Mouse (Mus musculus) testis, postnatal 14 days (tissue): ENCODE data around the gene Bag6.

Source experiments
- DNase-seq: peaks from one replicate; pipeline ENCODE4 v3.0.0; 2021; ENCODE audit warnings: low spot score

Bag6 gene

DNA sequence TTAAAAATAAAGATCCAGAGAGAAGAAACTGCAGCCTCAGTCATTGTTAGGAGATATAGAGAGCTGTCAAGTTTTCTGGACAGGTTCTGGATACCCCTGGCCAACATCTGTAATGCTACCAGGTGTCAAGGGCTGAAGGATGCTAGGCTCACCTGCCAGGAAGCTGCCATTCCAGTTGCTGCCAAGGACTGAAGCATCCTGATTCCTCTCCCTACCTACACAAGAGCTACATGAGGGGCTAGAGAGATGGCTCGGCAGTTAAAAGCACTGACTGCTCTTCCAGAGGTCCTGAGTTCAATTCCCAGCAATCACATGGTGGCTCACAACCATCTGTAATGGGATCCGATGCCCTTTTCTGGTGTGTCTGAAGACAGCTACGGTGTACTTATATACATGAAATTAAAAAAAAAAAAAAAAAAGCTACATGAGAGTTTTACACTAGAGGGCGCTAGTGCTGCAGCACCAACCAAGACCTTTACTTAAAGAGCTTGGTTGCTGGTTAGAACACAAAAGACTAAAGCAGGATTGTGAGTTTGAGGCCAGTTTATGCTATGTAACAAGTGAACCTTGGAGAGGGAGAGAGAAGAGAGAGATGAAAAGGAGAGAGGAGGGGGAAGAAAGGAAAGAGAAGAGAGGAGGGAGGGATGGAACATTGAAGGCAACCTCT is 33.7 kb downstream of the Bag6 start:
- no peak for DNase-seq

DNA sequence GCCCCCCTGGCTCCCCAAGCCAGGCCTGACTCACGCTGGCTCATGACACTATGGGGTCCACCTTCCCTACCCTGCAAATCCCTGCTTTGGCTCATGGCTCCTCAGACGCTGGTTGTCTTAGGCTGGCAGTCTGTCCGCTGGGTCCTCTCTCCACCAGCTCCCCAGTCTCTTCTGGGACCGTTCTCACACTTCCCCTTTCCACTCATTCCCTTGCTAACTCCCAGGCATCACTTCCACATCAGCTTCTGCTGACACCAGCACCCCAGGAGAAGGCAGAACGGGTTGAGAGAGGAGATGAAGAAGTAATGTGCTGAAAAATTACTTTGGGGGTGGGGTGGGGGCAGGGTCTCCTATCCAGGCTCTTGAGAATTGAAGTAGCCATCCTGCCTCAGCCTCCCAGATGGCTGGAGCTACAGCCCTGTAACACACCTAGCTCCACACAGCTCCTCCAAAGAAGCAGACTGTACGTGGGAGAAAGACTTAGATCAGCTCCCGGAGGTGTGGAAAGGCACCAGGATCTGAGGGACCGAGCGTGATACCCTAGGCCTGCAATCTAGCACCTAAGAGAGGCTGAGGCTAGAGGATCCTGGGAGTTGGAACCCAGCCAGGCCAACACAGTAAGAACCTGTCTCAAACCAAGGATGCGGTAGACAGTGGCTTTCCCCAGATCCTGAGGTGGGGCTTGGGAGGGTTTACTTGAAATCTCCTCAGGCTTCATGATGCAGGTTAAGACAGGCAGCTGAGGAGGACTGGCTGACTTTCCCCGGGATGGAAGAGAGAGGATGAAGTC is 37.7 kb downstream of the Bag6 start:
- no peak for DNase-seq

DNA sequence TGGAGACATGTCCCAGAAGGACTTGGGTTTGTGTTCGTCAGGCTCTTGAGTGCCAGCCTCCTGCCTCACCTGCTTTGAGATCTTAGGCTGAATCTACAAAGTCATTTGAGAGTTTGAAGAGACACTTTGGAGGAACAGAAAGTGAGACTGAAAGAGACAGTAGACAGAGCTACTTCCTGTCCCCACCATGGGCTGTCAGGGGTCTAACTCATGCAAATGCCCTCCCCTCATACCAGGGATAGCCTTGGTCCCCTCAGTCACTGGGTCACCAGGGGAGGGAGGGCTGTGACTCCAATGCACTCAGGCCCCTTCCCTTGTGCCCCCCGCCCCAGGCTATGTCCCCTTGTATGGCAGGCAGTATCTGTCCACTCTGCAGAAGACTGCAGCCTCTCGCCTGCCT is 38.4 kb downstream of the Bag6 start:
- no peak for DNase-seq

DNA sequence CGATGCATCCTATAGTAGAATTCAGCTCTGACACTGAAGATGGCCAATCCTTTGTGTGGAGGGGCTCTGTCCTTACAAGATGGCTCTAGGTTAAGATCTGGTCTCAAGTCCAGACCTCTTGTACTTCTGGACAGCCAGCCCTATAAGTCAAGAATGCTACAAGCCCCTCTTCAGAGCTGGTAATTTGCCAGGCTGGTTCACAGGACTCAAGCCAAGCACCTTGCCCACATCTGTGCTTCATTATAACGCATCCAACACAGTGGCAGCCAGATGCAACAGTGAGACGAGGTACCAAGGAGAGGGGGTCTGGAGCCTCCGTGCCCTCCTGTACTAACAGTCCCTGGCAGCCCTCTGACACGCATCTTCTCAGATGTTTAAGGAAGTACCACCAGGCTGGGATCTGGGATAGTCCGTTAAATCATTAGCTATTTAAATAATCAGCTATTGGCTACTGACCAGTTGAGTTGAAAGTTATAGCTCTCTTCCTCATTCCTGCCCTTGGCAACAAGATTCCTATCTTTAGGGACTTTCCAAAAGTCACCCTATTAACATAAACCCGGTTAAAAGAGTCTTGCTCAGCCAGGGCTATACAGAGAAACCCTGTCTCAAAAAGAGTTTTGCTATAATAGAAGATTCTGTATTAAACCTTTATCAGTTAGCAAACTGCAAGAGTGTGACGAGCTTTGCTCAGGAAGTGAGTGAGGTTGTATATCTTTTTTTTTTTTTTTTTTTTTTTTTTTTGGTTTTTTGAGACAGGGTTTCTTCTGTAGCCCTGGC is 39.4 kb downstream of the Bag6 start:
- DNase-seq, result no peak

DNA sequence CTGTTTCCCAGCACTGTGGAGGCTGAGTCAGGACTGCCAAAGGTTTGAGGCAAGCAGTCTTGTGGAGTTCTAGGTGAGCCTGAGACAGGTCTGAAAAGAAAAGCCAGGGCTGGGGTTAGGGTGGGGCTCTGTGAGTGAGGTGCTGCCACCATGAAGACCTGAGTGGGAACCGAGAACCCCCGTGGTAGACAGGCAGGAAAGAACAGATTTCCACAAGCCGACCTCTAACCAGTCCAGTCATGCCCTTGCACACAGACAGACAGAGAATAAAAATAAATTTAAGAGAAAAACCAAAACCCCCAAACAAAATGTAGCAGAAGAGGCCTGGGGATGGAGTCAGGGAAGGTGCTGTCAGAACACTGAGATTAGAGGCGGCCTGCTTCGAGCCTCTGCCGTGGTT is 40.4 kb downstream of the Bag6 start:
- DNase-seq, result no peak

DNA sequence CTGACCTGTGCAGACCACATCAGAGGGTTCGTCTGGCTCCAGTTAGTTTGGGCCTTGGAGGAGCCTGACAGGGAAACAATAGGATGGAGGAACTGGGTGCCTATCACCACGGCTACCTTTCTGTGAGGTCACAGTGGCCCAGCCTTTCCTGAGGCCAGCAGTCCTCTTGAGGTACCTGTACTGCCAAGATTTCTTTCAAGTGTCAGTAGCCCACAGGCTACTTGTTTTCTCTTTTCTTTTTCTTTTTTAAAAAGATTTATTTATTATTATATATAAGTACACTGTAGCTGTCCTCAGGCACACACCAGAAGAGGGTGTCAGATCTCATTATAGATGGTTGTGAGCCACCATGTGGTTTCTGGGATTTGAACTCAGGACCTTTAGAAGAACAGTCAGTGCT is 41.0 kb downstream of the Bag6 start, which contains the start of gene Aif1:
Aif1 (minus strand) TSS at position 101 of the 400 bp plus-strand sequence.
- no peak for DNase-seq

DNA sequence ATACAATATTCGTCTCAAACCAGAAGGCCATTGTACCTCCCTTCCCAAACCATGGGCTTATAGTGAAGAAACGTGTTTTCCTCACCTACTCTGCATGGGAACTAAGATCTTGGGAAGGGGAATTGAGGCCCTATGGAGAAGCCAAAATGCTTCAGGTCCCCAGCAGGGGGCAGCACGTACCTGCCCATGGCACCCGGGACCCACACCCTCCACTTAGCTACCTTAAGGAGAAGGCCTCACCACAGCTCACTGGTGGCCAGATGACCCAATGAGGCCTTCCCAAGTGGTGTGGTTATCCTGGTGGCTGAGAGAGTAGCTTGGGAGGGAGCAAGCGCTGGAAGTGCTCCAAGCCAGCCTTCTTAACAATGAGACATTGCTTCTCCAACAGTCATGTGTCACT is 43.5 kb downstream of the Bag6 start:
- DNase-seq, result no peak

DNA sequence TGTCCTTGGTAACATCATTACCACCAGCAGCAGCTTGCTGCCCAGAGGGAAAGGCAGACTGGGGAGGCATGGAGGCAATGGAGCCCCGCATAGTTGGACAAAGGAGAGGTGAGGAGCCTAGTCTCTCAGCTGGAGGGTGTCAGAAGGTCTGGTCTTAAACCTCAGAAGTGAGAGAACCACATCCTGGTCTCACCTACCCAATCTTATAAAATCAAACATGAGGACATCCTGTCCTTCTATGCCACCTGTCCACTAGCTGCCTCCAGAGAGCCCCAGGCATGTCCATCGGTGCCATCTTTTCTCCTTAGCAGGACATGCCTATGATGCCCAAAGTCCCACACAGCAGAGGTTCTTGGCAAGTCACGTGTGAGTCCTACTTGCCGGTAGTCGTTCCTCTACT is 45.1 kb downstream of the Bag6 start:
- no peak for DNase-seq

DNA sequence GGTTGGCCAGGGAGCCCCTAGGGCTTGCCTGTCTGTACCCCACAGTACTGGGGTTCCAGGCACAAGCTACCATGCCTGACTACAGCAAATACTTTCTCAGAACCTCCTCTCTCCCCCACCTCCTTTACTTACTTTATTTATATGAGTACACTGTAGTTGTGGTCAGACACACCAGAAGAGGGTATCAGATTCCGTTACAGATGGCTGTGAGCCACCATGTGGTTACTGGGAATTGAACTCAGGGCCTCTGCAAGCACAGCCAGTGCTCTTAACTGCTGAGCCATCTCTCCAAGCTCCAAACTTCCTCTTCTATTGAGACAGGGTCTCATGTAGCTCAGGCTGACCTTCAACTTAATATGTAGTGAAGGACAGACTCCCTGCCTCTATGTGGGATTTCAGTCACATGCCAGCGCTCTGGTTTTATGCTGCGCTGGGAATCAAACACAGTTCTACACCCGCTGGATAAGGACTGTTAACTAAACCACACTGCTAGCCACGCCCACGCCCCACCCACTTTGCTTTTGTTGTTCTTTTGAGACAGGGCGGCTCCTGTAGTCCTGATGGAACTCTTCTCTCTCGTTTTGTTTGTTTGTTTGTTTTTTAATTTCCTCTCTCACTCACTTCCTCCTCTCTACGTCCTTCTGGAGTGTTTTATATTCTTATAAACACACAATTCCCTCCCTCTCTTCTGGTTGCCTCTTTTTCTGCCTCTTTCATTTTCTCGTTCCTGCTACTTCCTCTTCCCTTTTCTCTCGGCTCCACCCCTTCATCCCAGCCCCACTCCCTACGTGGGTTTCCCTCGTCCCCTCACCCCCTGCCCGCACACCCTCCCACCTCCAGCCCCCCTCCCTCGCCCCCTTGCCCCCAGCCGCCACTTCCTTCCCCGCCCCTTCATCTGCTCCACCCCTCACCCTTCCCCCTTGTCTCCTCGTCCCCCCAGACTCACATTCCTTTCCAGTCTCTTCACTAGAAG is 50.9 kb downstream of the Bag6 start:
- no peak for DNase-seq

DNA sequence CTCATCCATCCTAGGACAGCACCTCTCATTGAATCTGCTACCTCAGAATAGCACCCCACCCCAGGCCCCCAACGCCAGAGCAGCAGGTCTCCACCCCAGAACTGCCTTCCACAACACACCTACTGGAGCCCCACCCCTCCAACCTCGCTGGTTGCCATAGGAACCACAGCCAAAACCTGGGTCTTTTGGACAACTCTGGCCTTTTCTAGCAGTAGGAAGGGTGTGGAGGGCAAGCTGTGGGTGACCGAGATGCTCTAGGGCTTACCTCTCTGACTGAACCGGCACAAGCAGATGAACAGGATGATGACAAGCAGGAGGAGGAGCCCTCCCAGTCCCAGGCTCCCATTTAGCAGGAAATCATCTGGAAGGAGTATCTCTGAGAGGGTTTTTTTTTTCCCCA is 51.7 kb downstream of the Bag6 start:
- no peak for DNase-seq

DNA sequence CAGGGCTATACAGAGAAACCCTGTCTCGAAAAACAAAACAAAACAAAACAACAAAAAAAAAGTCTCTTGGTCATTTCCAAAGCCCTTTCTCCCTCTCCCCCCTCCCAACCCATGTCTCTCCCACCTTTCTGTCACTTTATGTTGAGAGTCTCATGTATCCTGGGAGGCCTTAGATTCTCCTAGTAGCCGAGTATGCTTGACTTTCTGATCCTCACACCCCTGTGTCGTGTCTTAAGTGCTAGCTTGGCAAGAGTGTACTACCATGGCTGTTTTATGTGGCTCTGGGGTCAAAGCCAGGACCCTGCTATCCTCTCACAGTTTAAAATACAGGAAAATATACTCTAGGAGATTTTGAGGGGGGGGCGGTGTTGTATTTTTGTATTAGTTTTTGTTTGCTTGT is 52.4 kb downstream of the Bag6 start:
- no peak for DNase-seq

DNA sequence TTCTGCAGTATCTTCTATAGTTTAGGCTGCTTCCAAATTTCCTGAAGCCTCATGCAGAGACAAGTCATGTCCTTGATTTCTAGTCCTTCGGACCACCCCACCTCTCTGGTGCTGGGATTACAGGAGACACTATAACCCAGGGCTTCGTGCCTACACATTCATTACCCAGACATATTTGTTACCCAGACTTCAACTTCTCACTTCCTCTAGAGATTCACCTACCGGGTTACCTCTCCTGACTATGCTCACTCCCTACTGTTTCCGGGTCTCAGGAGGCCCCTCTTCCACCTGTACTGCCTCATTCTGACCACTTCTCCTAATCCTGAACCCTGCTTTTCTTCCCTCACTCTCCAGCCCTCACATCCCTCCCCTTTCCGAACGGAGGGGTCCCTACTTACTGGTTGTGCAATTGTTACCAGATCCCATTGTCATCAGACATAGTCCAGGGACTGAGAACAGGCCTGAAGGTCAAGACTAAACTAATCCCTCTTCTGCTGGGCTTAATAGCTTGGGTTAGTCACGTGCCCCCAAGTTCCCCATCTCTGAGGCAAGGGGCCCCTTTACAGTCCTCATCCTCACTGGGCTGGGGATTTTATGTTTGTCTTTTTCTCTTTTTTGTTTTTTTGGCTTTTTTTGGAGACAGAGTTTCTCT is 53.1 kb downstream of the Bag6 start, which contains the start of gene Lst1:
Lst1 (minus strand) TSS at position 481 of the 652 bp plus-strand sequence.
- no peak for DNase-seq

DNA sequence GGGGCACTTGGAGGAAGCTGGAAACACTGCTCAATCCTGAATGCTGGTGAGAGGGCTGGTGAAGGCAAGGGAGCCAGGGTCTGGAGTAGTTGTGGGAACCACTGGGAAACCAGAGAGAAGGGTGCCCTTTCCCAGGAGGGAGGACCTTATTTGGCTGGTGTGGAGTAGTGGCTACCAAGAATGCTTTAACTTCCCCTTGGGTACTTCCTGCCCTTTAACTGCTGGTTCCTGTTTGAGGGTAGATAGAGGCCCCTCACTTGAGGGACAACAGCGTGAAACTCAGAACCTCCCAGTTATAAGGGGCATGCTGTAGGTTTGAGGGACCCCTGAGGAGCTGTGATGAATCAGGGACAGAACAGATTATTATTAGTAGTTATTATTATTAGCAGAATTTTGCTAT is 54.2 kb downstream of the Bag6 start:
- DNase-seq, result no peak

DNA sequence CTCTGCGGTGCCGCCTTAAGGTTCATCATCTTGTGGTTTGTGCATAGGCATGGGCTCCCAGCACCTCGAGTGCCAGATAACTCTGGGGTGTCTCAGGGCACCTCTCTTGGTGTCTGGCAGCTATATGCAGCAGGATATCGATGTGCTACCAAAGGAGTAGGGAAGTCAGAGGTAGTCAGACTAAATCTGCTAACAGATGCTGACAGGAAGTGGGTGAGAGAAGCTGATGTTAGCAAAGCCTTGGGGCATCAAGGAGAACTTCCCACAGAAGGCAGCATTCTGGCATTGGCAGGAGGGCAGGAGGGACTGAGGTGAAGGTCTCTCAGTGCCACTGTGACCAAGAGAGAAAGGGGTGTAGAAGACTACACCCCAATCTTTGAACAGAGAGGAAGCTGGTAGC is 55.1 kb downstream of the Bag6 start:
- no peak for DNase-seq

DNA sequence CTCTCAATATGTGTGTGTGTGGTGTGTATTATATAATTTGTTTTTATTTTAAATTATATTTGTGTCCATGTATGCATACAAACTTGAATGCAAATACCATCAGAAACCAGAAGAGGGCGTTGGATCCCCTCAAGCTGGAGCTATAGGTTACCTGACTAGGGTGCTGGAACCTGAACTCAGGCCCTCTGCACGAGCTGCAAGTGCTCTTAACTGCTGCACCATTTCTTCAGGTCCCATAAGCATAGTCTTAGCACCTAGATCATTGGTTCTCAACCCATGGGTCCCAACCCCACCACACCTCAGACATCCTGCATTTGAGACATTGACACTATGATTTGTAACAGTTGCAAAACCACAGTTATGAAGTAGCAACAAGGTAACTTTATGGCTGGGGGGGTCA is 56.7 kb downstream of the Bag6 start:
- no peak for DNase-seq

DNA sequence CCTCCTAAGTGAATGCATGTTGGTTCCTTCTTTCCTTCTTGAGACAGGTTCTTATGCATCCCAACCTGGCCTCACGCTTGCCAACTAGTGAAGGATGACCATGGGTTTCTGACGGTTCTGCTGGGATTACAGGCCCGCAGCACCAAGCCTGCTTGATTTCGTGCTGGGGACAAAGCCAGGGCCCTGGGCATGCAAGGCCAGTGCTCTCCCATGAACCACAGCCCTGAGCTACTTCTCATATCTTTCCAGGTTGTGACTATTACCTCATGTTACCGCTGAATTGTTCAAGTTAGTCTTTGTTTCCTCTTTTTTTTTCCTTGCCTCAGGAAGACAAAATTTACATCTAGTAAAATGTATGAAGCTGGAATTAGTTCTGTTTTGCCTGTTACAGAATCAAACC is 57.9 kb downstream of the Bag6 start:
- no peak for DNase-seq

DNA sequence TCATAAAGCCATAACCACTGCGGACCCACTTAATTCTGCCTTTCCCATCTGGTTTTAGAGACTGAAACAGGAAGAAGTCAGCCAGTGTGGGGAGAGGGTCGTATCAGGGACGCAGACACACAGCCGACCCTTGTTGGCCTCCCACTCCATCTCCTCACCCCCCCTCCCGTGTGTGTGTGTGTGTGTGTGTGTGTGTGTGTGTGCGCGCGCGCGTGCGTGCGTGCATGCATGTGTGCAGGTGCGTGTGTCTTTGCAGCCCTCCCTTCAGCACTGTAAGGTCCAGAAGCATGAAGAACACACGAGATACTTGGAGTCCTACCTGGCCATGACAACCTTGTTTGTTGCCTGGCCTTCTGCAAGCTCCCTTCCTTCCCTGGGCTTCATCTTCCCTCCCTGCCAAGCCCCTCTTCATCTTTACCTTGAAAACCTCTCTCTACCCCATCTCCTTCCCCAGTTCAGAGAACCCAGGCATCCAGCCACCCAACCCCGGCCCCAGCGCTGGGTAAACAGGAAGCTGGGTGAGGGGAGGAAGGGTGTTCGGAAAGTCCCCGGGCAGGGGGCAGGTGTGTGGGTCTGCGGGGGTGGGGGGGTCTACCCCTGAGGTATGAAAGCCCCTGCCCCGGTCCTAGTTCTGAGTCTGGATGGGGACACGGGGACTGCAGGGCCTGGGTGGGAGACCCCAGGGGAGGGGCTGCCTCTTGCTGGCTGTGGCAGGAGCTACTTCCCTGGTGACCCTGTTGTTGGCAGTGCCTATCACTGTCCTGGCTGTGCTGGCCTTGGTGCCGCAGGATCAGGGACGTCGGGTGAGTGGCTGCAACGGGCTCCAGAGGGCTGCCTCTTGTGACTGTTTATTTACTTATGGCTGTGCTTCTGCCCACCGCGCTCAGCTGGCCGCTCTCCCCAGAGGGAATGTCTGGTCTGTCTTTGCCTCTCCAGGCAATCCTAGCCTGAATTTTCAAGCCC is 59.2 kb downstream of the Bag6 start, which contains the start of gene Ltb:
Ltb (plus strand) TSS at position 559 of the 963 bp plus-strand sequence.
- DNase-seq, result no peak

DNA sequence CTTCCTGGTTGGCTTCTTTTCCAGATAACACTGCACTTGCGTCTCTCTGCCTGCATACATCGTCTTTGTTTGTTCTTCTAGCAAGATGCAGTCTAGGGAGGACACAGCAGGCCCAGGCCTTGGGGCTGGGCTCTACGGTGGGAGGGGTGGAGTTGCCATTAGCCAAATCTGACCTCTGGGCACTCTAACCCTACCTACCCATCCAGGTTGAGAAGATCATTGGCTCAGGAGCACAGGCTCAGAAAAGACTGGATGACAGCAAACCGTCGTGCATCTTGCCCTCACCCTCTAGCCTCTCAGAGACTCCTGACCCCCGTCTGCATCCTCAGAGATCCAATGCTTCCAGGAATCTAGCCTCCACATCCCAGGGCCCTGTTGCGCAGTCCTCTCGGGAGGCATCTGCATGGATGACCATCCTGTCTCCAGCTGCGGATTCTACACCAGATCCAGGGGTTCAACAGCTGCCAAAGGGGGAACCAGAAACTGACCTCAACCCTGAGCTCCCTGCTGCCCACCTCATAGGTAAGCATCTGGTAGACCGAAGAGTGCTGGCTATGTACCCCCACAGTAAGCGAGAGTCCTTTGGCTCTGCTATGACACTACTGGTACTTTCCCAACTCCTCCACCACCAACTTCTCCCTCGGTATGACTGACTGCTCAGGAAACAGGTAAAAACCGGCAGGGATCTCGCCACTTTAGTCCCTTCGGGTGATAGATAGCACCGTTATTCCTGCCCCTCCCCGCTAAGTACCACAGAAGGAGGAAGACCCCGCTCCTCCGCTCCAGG is 60.1 kb downstream of the Bag6 start:
- no peak for DNase-seq
